Mouse (Mus musculus) bone marrow macrophage, adult 2 months (primary cell): ENCODE measurements at regions not wholly inside any gene's neighbourhood (a gene's known extent, or its start where the extent isn't known, plus 50 kb on each side); places are given as distances from the start of the nearest gene placed in this dataset.

ENCODE experiments used
- CTCF ChIP-seq: IDR thresholded peaks from 2 replicates; pipeline ENCODE4 v1.5.1; 2012; ENCODE audit warnings: low read depth, mild to moderate bottlenecking, low read length, moderate library complexity
- POLR2A ChIP-seq: IDR thresholded peaks from 2 replicates; pipeline ENCODE4 v1.6.1; 2012; ENCODE audit warnings: mild to moderate bottlenecking, low read depth, low read length, borderline replicate concordance

GRCm38 (mm10) chr3:121593598-121594117 is 61.5 kb upstream of the Slc44a3 start:
- TF ChIP-seq POLR2A (no peak), CTCF (no peak)
